9 mouse cellular contexts compared by ENCODE assay signal in genomic region chr2:95232135-95232772, GRCm38 (mm10).
A peak's percentile ranks its signal among the peaks of the same experiment; 100 is the strongest.
DNase-seq lines count a peak whose midpoint lies in the region; ATAC-seq and TF ChIP-seq lines count a peak whose summit lies in the region.
"Had no signal": no experiment of that assay in that cellular context is flagged by ENCODE, and none has a peak within 500 bp of the region (broad histone marks: within the 10 kb centered on the region; RNA-seq: fewer than 3 reads in every experiment).

No protein-coding gene starts in this region.

- H3K9ac ChIP-seq in heart, embryonic 16.5 days (ENCODE audit: low read length): no peak overlapping the region
- H3K9ac ChIP-seq in lung, embryonic 14.5 days: no peak overlapping the region

- no peaks in the 10 kb centered on the region for H3K9me3 ChIP-seq in heart, embryonic 10.5 days
- H3K9me3 ChIP-seq in heart, embryonic 16.5 days (replicated peaks; ENCODE audit: control insufficient read depth, low read length): no peaks in the 10 kb centered on the region
- H3K9me3 ChIP-seq in lung, embryonic 14.5 days (ENCODE audit: low read depth, low read length): no peaks in the 10 kb centered on the region

- H3K4me1 ChIP-seq in heart, embryonic 10.5 days: peaks cover 5% of the 10 kb centered on the region; the same call in 1 of the 2 replicates
- H3K4me1 ChIP-seq in heart, embryonic 16.5 days (ENCODE audit: control insufficient read depth, insufficient read depth, low read length): no peaks in the 10 kb centered on the region
- no peaks in the 10 kb centered on the region for H3K4me1 ChIP-seq in lung, embryonic 14.5 days (ENCODE audit: insufficient read depth)

- ATAC-seq in heart, embryonic 16.5 days (replicated peaks; ENCODE audit: extremely low read depth, insufficient read depth, low FRiP score): peak; percentile 55; the same call in 1 of the 2 replicates
- peak; percentile 94 for ATAC-seq in lung, embryonic 14.5 days (ENCODE audit: insufficient read depth)

- H3K4me3 ChIP-seq in heart, embryonic 10.5 days: peak overlapping the region; percentile 48
- 0 out of 2 replicates have a peak overlapping the region, but pooled peaks have one; percentile 23 for H3K4me3 ChIP-seq in heart, embryonic 16.5 days (ENCODE audit: low read length)
- H3K4me3 ChIP-seq in lung, embryonic 14.5 days (ENCODE audit: low read depth, low read length): no peak overlapping the region
- H3K4me3 ChIP-seq: myocyte had no signal

- WGBS in heart, embryonic 10.5 days: 3% methylated on average over 15 of the region's 15 CpGs
- WGBS in heart, embryonic 16.5 days: 5% methylated on average over 15 of the region's 15 CpGs
- WGBS in lung, embryonic 14.5 days: 4% methylated on average over 15 of the region's 15 CpGs

- no peaks in the 10 kb centered on the region for H3K36me3 ChIP-seq in heart, embryonic 10.5 days
- H3K36me3 ChIP-seq in heart, embryonic 16.5 days (ENCODE audit: control insufficient read depth, insufficient read depth): no peaks in the 10 kb centered on the region
- H3K36me3 ChIP-seq in lung, embryonic 14.5 days (ENCODE audit: insufficient read depth): no peaks in the 10 kb centered on the region

- H3K27me3 ChIP-seq in heart, embryonic 10.5 days (ENCODE audit: insufficient read depth, poor library complexity, severe bottlenecking): no peaks in the 10 kb centered on the region
- no peaks in the 10 kb centered on the region; the same call in none of the 2 replicates for H3K27me3 ChIP-seq in heart, embryonic 16.5 days (ENCODE audit: control insufficient read depth, insufficient read depth, low read length)
- H3K27me3 ChIP-seq in lung, embryonic 14.5 days (ENCODE audit: insufficient read depth, low read length): no peaks in the 10 kb centered on the region

- H3K4me2 ChIP-seq in heart, embryonic 16.5 days (ENCODE audit: low read depth, low read length): peak overlapping the region; percentile 56
- peak overlapping the region; percentile 3; the same call in 1 of the 2 replicates for H3K4me2 ChIP-seq in lung, embryonic 14.5 days

- no peak overlapping the region for H3K27ac ChIP-seq in heart, embryonic 10.5 days
- no peak overlapping the region for H3K27ac ChIP-seq in heart, embryonic 16.5 days (ENCODE audit: low read length)
- H3K27ac ChIP-seq in lung, embryonic 14.5 days (ENCODE audit: low read depth): no peak overlapping the region

- DNase-seq in heart, embryonic 10.5 days (ENCODE audit: low spot score): peak; percentile 77
- no peak for DNase-seq in heart, adult 8-10 months (ENCODE audit: low spot score)
- DNase-seq in embryo, embryonic 10.5 days (ENCODE audit: low spot score): peak; percentile 88
- DNase-seq in kidney, postnatal 4 days: peak; percentile 75 to 80
- peak; percentile 82 for DNase-seq in lung, embryonic 14.5 days
- peak; percentile 28 for DNase-seq in retina, adult 2 months (ENCODE audit: low read depth, low spot score)
- DNase-seq in spleen, postnatal 10 days (ENCODE audit: low spot score in 2 of 2): no peak

- peak; percentile 74 for TF ChIP-seq CTCF in lung, embryonic 14.5 days (IDR thresholded peaks at IDR 0.05; ENCODE audit: low read depth)

Comparison
In these comparisons a context has a peak if more than half of its experiments do, and no peak if none do; other contexts are left out.
1. DNase-seq: peak in heart, embryonic 10.5 days (single experiment), embryo, embryonic 10.5 days (single experiment), kidney, postnatal 4 days (2 of 2), lung, embryonic 14.5 days (single experiment) and retina, adult 2 months (single experiment); none in heart, adult 8-10 months (single experiment) and spleen, postnatal 10 days (0 of 2).